Mouse (Mus musculus): Measurements from ENCODE around the gene Lbhd1.
"Not testable (repeated sequence)": the region's sequence is repeated elsewhere in the genome, so short reads cannot be mapped to it uniquely, and the experiment has no call there.

Gene Lbhd1

GRCm38 (mm10) chr19:8883616-8884015 lies at the start of gene Lbhd1, which contains the start of gene Gm49403:
Gene Lbhd1 (plus strand): TSS chr19:8883732.
Gene Gm49403 (plus strand): TSS chr19:8883930.
- no peak for DNase-seq (ENCODE audit: low read depth, low spot score)

DNA sequence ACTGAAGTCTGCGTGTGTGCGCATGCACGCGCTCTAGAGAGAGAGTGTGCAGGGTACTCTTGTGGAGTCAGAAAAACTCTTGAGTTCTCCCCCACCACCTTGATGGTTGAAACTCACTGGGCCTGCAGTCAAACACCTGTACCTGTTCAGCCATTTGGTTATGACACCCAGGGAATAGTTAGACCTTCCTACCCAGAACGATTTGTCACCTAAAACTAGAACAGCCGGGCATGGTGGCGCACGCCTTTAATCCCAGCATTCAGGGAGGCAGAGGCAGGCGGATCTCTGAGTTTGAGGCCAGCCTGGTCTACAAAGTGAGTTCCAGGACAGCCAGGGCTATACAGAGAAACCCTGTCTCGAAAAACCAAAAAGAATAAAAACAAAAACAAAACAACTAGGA lies 47.2 kb upstream of the Lbhd1 start:
- not testable (repeated sequence) for DNase-seq (ENCODE audit: low read depth, low spot score)

DNA sequence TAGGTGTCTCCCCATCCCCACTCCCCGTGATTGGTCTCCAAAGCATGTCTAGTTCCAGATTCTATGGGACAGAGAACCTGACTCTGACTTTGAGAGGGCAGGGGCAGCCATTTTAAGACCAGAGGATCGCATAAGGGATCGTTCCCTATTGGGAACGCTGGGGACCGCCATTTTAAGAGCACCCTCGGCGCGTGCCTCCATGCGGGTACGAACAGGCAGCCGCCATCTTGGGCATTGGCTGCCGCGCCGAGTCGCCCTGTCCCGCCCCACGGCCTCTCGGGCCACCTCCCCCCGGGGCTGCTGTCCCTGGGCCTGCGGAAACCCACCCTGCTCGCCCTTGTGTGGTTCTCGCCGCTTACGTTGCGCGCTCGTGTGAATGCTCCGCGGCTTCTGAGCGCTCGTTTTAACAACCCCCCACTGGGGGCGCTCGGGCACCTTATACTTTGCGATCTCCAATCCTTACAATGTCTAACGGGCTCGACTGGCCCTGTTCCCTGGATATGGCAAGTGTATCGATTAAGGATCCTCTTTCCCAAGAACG lies 46.2 kb upstream of the Lbhd1 start, which contains the start of gene Bscl2:
Gene Bscl2, plus strand, starts transcription at position 217 of the 541 bp plus-strand sequence.
- DNase-seq (ENCODE audit: low read depth, low spot score), result peak; percentile 95

DNA sequence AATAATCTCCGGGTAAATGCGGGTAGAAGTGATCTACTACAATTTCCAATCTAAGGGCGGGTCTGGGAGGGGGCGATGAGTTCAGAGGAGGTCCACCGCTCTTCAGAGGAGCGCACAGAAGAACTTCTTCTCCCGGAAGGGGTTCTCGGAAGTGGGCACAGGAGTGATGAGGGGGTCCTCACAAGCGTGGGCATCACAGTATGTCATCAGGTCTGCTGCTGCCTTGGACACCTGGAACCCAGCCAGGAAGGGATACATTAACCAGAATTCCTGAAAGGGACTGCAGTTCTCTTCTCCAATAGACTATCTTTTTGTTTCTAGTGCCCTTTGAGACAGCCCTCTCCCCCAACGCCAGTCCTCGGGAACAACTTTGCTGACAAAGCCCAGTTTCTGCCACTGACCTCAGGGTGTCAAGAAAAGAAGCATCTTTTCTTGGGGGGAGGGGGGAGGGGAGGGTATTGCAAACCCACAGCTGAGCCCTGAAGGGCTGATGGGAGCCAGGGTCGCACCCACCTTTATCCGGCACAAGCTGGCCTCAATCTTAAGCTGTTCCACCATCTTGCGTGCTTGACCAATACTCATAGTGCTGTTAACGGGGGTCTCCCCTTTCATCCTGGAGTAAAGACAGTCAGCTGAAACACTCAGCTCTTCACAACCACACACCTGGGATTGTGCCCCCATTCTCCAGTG lies 45.3 kb upstream of the Lbhd1 start:
- DNase-seq (ENCODE audit: low read depth, low spot score), result no peak

DNA sequence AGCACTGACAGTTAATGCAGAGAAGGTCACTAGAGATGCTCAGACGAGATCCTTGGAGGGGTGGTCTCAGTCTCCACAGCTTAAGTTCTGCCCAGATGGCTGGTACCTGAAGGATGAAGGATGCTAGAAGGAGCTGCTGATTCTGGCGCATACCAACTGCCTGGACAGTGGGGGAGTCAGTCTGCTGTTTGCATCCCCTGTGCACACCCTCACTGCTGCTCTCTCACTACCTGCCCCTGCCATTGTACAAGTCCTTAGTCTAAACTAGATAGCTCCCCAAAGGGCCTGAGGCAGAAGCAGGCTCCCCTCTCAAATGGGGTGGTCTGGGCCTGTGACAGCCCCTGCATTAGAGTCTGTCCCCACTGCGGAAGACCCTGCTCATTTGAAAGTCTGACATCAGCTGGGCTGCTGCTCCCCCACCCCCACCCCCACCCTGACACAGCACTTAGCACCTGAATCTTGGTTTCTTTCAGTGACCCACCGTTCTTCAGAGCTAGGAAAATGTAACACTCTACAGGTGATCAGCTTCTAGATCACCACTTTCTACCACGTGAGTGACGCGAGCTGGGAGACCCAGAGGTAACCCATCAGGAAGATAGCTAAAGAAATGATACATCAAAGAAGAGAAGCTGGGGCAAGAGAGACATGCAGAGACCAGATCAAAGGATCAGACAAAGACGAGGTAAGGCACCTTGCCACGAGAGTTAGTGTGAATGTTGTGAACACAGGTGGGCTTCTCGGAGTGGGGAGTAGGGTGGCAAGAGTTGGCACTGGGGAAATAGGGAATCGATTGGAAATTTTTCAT lies 44.2 kb upstream of the Lbhd1 start, which contains the start of gene Gng3:
Gene Gng3, minus strand, starts transcription at position 92 of the 805 bp plus-strand sequence.
- peak; percentile 81 for DNase-seq (ENCODE audit: low read depth, low spot score)

GRCm38 (mm10) chr19:8839908-8840791 lies 43.4 kb upstream of the Lbhd1 start:
- peak; percentile 56 for DNase-seq (ENCODE audit: low read depth, low spot score)

DNA sequence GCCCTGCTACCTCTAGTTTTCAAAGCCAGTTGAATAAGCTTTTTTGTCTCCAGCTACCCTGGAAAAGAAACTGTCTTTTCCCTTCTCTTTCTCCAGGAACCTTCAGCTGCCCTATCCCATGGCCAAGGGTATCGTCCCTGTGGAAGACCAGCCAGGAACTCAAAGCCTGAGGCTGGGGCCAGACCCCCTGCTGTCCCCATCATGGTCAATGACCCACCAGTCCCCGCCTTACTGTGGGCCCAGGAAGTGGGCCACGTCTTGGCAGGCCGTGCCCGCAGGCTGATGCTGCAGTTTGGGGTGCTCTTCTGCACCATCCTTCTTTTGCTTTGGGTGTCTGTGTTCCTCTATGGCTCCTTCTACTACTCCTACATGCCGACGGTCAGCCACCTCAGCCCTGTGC lies 42.5 kb upstream of the Lbhd1 start:
- no peak for DNase-seq (ENCODE audit: low read depth, low spot score)

DNA sequence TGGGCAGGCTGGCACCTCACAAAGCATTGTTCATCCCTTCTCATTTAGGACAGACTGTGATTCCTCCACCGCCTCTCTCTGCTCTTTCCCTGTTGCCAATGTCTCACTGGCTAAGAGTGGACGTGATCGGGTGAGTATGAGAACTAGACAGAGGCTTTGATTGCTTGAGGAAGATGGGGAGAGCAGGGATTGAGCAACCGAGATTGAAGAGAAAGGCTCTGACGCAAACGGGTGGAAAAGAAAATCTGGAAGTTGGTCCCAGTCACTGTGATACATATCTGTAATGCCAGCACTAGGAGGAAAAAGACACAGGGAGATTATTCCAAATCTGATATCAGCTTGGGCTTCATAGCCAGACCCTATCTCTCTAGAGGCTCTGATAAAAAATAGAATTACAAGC lies 40.6 kb upstream of the Lbhd1 start:
- no peak for DNase-seq (ENCODE audit: low read depth, low spot score)

GRCm38 (mm10) chr19:8844371-8845129 lies 39.0 kb upstream of the Lbhd1 start:
- peak; percentile 86 for DNase-seq (ENCODE audit: low read depth, low spot score)

DNA sequence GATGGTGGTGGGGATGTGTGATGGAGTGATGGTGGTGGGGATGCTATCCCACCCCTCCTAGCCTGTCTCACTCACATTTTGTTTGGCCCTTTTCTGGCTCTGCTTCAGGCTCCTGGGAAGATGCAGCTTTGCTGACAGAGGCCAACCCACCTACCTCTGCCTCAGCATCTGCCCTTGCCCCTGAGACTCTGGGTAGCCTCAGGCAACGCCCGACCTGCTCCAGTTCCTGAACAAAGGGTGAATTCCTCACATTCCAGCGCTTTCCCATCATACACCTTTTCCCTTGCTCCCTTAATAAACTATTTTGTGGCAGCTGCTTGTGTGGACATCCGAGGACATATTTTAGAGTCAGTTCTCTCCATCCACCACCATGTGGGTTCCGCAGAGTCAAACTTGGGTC lies 35.2 kb upstream of the Lbhd1 start:
- DNase-seq (ENCODE audit: low read depth, low spot score), result peak; percentile 76

DNA sequence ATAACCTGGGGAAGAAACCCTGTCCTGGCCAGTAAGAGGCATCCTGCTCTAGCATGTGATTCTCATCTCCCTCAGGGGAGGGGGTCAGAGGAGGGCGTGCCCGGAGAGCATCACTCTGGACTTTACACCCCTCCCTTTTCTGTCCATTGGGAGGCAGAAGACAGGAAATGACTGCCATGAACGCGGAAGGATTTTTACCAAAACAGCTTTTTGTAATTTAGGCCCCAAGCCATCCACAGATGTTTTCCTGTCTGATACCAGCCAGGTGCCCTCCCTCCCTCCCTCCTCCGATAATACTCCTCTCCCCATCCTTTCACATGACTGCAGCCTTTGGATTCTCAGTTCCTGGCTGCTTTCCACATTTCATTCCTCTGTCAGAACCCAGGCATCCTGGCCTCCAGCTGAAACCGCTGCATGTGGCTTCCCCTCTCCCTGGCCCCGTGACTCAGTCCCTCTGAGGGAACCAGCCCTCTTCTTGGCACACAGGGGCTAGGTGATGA lies 33.1 kb upstream of the Lbhd1 start, which contains the start of gene Lrrn4cl:
Gene Lrrn4cl, plus strand, starts transcription at position 367 of the 500 bp plus-strand sequence.
- peak; percentile 85 for DNase-seq (ENCODE audit: low read depth, low spot score)

GRCm38 (mm10) chr19:8851639-8852038 lies 31.9 kb upstream of the Lbhd1 start:
- peak; percentile 39 for DNase-seq (ENCODE audit: low read depth, low spot score)

- DNase-seq (ENCODE audit: low read depth, low spot score), result no peak
These were observed 31.1 kb upstream of the Lbhd1 start for GRCm38 (mm10) chr19:8852236-8852928.

- no peak for DNase-seq (ENCODE audit: low read depth, low spot score)
These were observed 30.4 kb upstream of the Lbhd1 start for GRCm38 (mm10) chr19:8853117-8853516.

DNA sequence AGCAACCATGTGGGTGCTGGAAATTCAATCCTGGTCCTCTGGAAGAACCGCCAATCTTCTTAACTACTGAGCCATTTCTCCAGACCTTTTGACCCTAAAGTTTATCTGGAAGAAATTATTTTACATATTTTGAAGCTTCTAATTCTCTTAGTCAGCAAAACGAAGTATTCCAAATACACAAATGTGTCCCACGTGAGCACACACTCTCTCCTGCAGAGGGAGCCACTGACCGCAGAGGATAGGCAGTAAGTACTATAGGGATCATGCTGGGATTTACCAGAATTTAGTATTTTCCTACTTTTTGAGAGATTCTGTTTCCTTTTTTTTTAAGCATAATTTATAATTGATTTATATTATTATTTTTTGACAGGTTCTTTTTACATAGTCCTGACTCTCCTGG lies 25.8 kb upstream of the Lbhd1 start:
- peak; percentile 77 for DNase-seq (ENCODE audit: low read depth, low spot score)

DNA sequence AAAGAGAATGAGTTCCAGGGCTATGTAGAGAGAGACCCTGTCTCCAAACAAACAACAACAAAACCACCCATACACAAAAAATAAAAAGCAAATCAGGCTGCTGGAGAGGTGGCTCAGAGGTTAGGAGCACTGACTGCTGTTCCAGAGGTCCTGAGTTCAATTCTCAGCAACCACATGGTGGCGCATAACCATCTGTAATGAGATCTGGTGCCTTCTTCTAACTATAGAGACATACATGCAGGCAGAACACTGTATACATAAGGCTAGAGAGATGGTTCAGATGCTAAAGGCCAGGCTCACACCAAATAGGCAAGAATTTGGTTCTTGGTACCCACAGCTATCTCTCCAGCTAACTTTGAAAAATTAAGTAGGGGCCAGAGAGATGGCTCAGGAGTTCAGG lies 24.5 kb upstream of the Lbhd1 start:
- DNase-seq (ENCODE audit: low read depth, low spot score), result no peak

GRCm38 (mm10) chr19:8864265-8864664 lies 19.3 kb upstream of the Lbhd1 start:
- DNase-seq (ENCODE audit: low read depth, low spot score), result no peak

DNA sequence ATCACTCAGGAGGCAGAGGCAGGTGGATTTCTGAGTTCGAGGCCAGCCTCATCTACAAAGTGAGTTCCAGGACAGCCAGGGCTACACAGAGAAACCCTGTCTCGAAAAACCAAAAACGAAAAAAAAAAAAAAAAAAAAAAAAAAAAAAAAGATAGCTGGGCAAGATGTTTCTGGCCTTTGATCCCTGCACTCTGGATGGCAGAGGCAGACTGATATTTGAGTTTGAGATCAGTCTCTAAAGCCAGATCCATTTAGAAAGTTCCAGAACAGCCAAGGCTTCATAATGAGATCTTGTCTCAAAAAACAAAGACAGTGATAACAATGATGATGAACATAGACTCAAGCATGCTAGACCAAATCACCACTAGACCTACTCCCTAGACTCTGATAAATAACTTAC lies 13.2 kb upstream of the Lbhd1 start:
- DNase-seq (ENCODE audit: low read depth, low spot score), result not testable (repeated sequence)

GRCm38 (mm10) chr19:8870838-8871237 lies 12.7 kb upstream of the Lbhd1 start:
- no peak for DNase-seq (ENCODE audit: low read depth, low spot score)
